Mouse (Mus musculus) midbrain, embryonic 11.5 days (tissue): Measurements from ENCODE around the gene Gpr146. TPM values are rescaled to one million over a fixed set of nuclear protein-coding genes. Genes with fewer than 3 reads are reported as not detected.
"Not testable (repeated sequence)": the region's sequence is repeated elsewhere in the genome, so short reads cannot be mapped to it uniquely, and the experiment has no call there.

ENCODE experiments used
- ATAC-seq: fragments of 200-750 bp; cut with Nextera tagmentation; 2 replicates; pipeline ENCODE4 v1.8.0; 2017; ENCODE audit warnings: moderate TSS enrichment, moderate library complexity; ENCODE audit not compliant: low FRiP score
- DNase-seq: peaks from one replicate; pipeline ENCODE4 v3.0.0; 2015; ENCODE audit warnings: low spot score; ENCODE audit errors: missing footprints
- H3K27ac ChIP-seq: fragments of 300-500 bp; sonication (generic); 2 replicates; pipeline ENCODE4 v1.5.1; 2014; ENCODE audit warnings: low read depth, low read length
- H3K27me3 ChIP-seq: fragments of 300-500 bp; sonication (generic); 2 replicates; pipeline ENCODE4 v1.6.1; 2014; ENCODE audit warnings: mild to moderate bottlenecking, low read length, moderate library complexity, mixed read lengths; ENCODE audit not compliant: control insufficient read depth, insufficient read depth
- H3K36me3 ChIP-seq: fragments of 300-500 bp; sonication (generic); 2 replicates; pipeline ENCODE4 v1.6.1; 2014; ENCODE audit warnings: mild to moderate bottlenecking, low read length, moderate library complexity, mixed read lengths; ENCODE audit not compliant: control insufficient read depth, insufficient read depth
- H3K4me1 ChIP-seq: fragments of 300-500 bp; sonication (generic); 2 replicates; pipeline ENCODE4 v1.6.1; 2014; ENCODE audit warnings: low read length; ENCODE audit not compliant: control insufficient read depth, insufficient read depth
- H3K4me2 ChIP-seq: fragments of 300-500 bp; sonication (generic); 2 replicates; pipeline ENCODE4 v1.6.1; 2014; ENCODE audit warnings: mild to moderate bottlenecking, moderate library complexity
- H3K4me3 ChIP-seq: fragments of 300-500 bp; sonication (generic); 2 replicates; pipeline ENCODE4 v1.5.1; 2014; ENCODE audit warnings: low read depth, low read length
- H3K9ac ChIP-seq: fragments of 300-500 bp; sonication (generic); 2 replicates; pipeline ENCODE4 v1.6.1; 2014; ENCODE audit warnings: low read length
- H3K9me3 ChIP-seq: fragments of 300-500 bp; sonication (generic); 2 replicates; pipeline ENCODE4 v1.6.1; 2016; ENCODE audit warnings: low read length; ENCODE audit not compliant: control insufficient read depth
- WGBS: fragments of 180-500 bp; shearing (Covaris S2); extraction: QIAGEN DNeasy Blood & Tissue Kit; methylation state at CpG from one replicate; pipeline ENCODE4 v1.1.7; 2014; 5-methylcytosine and 5-hydroxymethylcytosine counted together
- polyA plus RNA-seq: library from polyadenylated mRNA; unstranded; fragments of >200 nt; fragmentation: Nextera tagmentation; extraction: Ambion mirVana; gene quantifications from 2 replicates; pipeline ENCODE4 v1.2.1, GENCODE M21; 2014

The Gpr146 gene
- polyA plus RNA-seq, 1 experiment from 2014 or later: 1.5 TPM

- Histone ChIP-seq H3K9me3 (no peaks in the 10 kb centered on the region), H3K4me2 (no peak overlapping the region), H3K36me3 (no peaks in the 10 kb centered on the region), H3K4me1 (peaks cover 7% of the 10 kb centered on the region), H3K4me3 (no peak overlapping the region), H3K27ac (no peak overlapping the region), H3K27me3 (no peaks in the 10 kb centered on the region), H3K9ac (no peak overlapping the region)
- ATAC-seq (no peak), DNase-seq (no peak)
- 83% methylated on average over 10 of the region's 10 CpGs for WGBS
Observed at GRCm38 (mm10) chr5:139384531-139384930, 7.0 kb downstream of the Gpr146 start.

GRCm38 (mm10) chr5:139386047-139386446 is 8.6 kb downstream of the Gpr146 start:
- Histone ChIP-seq H3K27ac (no peak overlapping the region), H3K9me3 (no peaks in the 10 kb centered on the region), H3K4me3 (no peak overlapping the region), H3K9ac (no peak overlapping the region; the same call in 1 of the 2 replicates), H3K4me2 (no peak overlapping the region), H3K4me1 (peaks cover 4% of the 10 kb centered on the region), H3K36me3 (no peaks in the 10 kb centered on the region), H3K27me3 (no peaks in the 10 kb centered on the region)
- ATAC-seq (no peak), DNase-seq (no peak)
- 92% methylated on average over 5 of the region's 5 CpGs for WGBS

- no peak overlapping the region for H3K4me2 ChIP-seq
- no peak overlapping the region for H3K4me3 ChIP-seq
- no peak overlapping the region for H3K27ac ChIP-seq
- ATAC-seq: no peak
- DNase-seq: no peak
- 90% methylated on average over 10 of the region's 10 CpGs for WGBS
- no peak overlapping the region for H3K9ac ChIP-seq
- no peaks in the 10 kb centered on the region for H3K27me3 ChIP-seq
- H3K9me3 ChIP-seq: no peaks in the 10 kb centered on the region
- no peaks in the 10 kb centered on the region for H3K36me3 ChIP-seq
- H3K4me1 ChIP-seq: no peaks in the 10 kb centered on the region
Observed at GRCm38 (mm10) chr5:139387329-139388194, 10.1 kb downstream of the Gpr146 start.

GRCm38 (mm10) chr5:139388195-139388570 is 10.7 kb downstream of the Gpr146 start:
- WGBS: 80% methylated on average over 4 of the region's 4 CpGs
- ATAC-seq (no peak), DNase-seq (no peak)
- no peak overlapping the region for H3K9ac ChIP-seq
- H3K4me2 ChIP-seq: no peak overlapping the region
- no peak overlapping the region for H3K4me3 ChIP-seq
- H3K36me3 ChIP-seq: no peaks in the 10 kb centered on the region
- H3K9me3 ChIP-seq: no peaks in the 10 kb centered on the region
- no peaks in the 10 kb centered on the region for H3K27me3 ChIP-seq
- no peaks in the 10 kb centered on the region for H3K4me1 ChIP-seq
- H3K27ac ChIP-seq: no peak overlapping the region

GRCm38 (mm10) chr5:139388694-139389675 is 11.5 kb downstream of the Gpr146 start:
- 82% methylated on average over 17 of the region's 17 CpGs for WGBS
- peak overlapping the region; percentile 45; the same call in 1 of the 2 replicates for H3K27ac ChIP-seq

GRCm38 (mm10) chr5:139389676-139390061 is 12.2 kb downstream of the Gpr146 start:
- no peaks in the 10 kb centered on the region for H3K4me1 ChIP-seq
- DNase-seq: no peak
- no peaks in the 10 kb centered on the region for H3K9me3 ChIP-seq
- no peak overlapping the region for H3K4me3 ChIP-seq
- H3K27me3 ChIP-seq: no peaks in the 10 kb centered on the region
- ATAC-seq: no peak
- no peak overlapping the region for H3K4me2 ChIP-seq
- no peak overlapping the region for H3K9ac ChIP-seq
- H3K27ac ChIP-seq: no peak overlapping the region; the same call in 1 of the 2 replicates
- 73% methylated on average over 6 of the region's 6 CpGs for WGBS
- no peaks in the 10 kb centered on the region for H3K36me3 ChIP-seq

More at GRCm38 (mm10) chr5:139388694-139389675, 11.5 kb downstream of the Gpr146 start:
- no peak overlapping the region for H3K4me3 ChIP-seq
- H3K4me1 ChIP-seq: no peaks in the 10 kb centered on the region
- H3K9ac ChIP-seq: no peak overlapping the region
- ATAC-seq (no peak), DNase-seq (no peak)
- no peaks in the 10 kb centered on the region for H3K36me3 ChIP-seq
- no peaks in the 10 kb centered on the region for H3K9me3 ChIP-seq
- H3K27me3 ChIP-seq: no peaks in the 10 kb centered on the region
- H3K4me2 ChIP-seq: no peak overlapping the region

- H3K4me2 ChIP-seq, H3K9ac ChIP-seq, H3K27ac ChIP-seq, H3K4me3 ChIP-seq, ATAC-seq, H3K27me3 ChIP-seq, DNase-seq, H3K4me1 ChIP-seq, H3K36me3 ChIP-seq, H3K9me3 ChIP-seq: not testable (repeated sequence)
- 78% methylated on average over 5 of the region's 5 CpGs for WGBS
Observed at GRCm38 (mm10) chr5:139390324-139391119, 13.0 kb downstream of the Gpr146 start.

- no peak overlapping the region for H3K4me3 ChIP-seq
- ATAC-seq (no peak), DNase-seq (no peak)
- 84% methylated on average over 11 of the region's 11 CpGs for WGBS
- no peak overlapping the region for H3K9ac ChIP-seq
- H3K4me1 ChIP-seq: no peaks in the 10 kb centered on the region
- no peaks in the 10 kb centered on the region for H3K27me3 ChIP-seq
- H3K4me2 ChIP-seq: no peak overlapping the region
- no peaks in the 10 kb centered on the region for H3K9me3 ChIP-seq
- H3K27ac ChIP-seq: no peak overlapping the region
- no peaks in the 10 kb centered on the region for H3K36me3 ChIP-seq
Observed at GRCm38 (mm10) chr5:139391309-139391990, 14.0 kb downstream of the Gpr146 start.
